Mouse (Mus musculus) kidney, embryonic 14.5 days (tissue): ENCODE measurements around the gene Casp7. TPM values are rescaled to one million over a fixed set of nuclear protein-coding genes. Genes with fewer than 3 reads are reported as not detected.

ENCODE experiments used
- ATAC-seq: fragments of 200-750 bp; cut with Nextera tagmentation; 2 replicates; pipeline ENCODE4 v1.8.0; 2017; ENCODE audit warnings: moderate number of reproducible peaks, mild to moderate bottlenecking, moderate TSS enrichment, moderate library complexity; ENCODE audit not compliant: low FRiP score, low TSS enrichment
- H3K27ac ChIP-seq: fragments of 300-500 bp; sonication (generic); 2 replicates; pipeline ENCODE4 v1.5.1; 2014; ENCODE audit warnings: low read depth, mild to moderate bottlenecking, low read length, moderate library complexity, mixed read lengths
- H3K27me3 ChIP-seq: fragments of 300-500 bp; sonication (generic); 2 replicates; pipeline ENCODE4 v1.6.1; 2014; ENCODE audit warnings: mild to moderate bottlenecking, low read length; ENCODE audit not compliant: control insufficient read depth, insufficient read depth
- H3K36me3 ChIP-seq: fragments of 300-500 bp; sonication (generic); 2 replicates; pipeline ENCODE4 v1.6.1; 2014; ENCODE audit warnings: low read length, mixed read lengths; ENCODE audit not compliant: control insufficient read depth, insufficient read depth
- H3K4me1 ChIP-seq: fragments of 300-500 bp; sonication (generic); 2 replicates; pipeline ENCODE4 v1.6.1; 2014; ENCODE audit warnings: low read length, mixed read lengths; ENCODE audit not compliant: control insufficient read depth, insufficient read depth
- H3K4me2 ChIP-seq: fragments of 300-500 bp; sonication (generic); replicated peaks from 2 replicates; pipeline ENCODE4 v1.6.1; 2014; ENCODE audit warnings: low read depth, mild to moderate bottlenecking, low read length
- H3K4me3 ChIP-seq: fragments of 300-500 bp; sonication (generic); 2 replicates; pipeline ENCODE4 v1.5.1; 2014; ENCODE audit warnings: mild to moderate bottlenecking, low read length
- H3K9ac ChIP-seq: fragments of 300-500 bp; sonication (generic); 2 replicates; pipeline ENCODE4 v1.6.1; 2014; ENCODE audit warnings: low read depth, mild to moderate bottlenecking, low read length, moderate library complexity
- H3K9me3 ChIP-seq: fragments of 300-500 bp; sonication (generic); 2 replicates; pipeline ENCODE4 v1.6.1; 2016; ENCODE audit warnings: low read length; ENCODE audit not compliant: control insufficient read depth
- WGBS: fragments of 180-500 bp; shearing (Covaris S2); extraction: QIAGEN DNeasy Blood & Tissue Kit; methylation state at CpG from one replicate; pipeline ENCODE4 v1.1.7; 2014; 5-methylcytosine and 5-hydroxymethylcytosine counted together
- polyA plus RNA-seq: library from polyadenylated mRNA; unstranded; fragments of >200 nt; fragmentation: Nextera tagmentation; extraction: Ambion mirVana; gene quantifications from 2 replicates; pipeline ENCODE4 v1.2.1, GENCODE M21; 2014

Casp7 gene
- polyA plus RNA-seq, 1 experiment from 2014 or later, result 28.3 TPM

GRCm38 (mm10) chr19:56449537-56449936 lies 52.6 kb downstream of the Casp7 start:
- Histone ChIP-seq H3K4me2 (no peak overlapping the region), H3K4me3 (no peak overlapping the region), H3K27ac (no peak overlapping the region), H3K4me1 (peaks cover 5% of the 10 kb centered on the region; the same call in 1 of the 2 replicates), H3K36me3 (no peaks in the 10 kb centered on the region), H3K9ac (no peak overlapping the region), H3K27me3 (no peaks in the 10 kb centered on the region), H3K9me3 (no peaks in the 10 kb centered on the region)
- no peak for ATAC-seq
- 90% methylated on average over 8 of the region's 8 CpGs for WGBS

GRCm38 (mm10) chr19:56450892-56451291 lies 54.0 kb downstream of the Casp7 start:
- no peaks in the 10 kb centered on the region for H3K27me3 ChIP-seq
- no peak overlapping the region for H3K4me2 ChIP-seq
- H3K27ac ChIP-seq, result no peak overlapping the region
- H3K9ac ChIP-seq, result no peak overlapping the region
- no peaks in the 10 kb centered on the region for H3K36me3 ChIP-seq
- no peak overlapping the region for H3K4me3 ChIP-seq
- H3K9me3 ChIP-seq, result no peaks in the 10 kb centered on the region
- 86% methylated on average over 5 of the region's 5 CpGs for WGBS
- peaks cover 10% of the 10 kb centered on the region; the same call in 1 of the 2 replicates for H3K4me1 ChIP-seq
- no peak for ATAC-seq

GRCm38 (mm10) chr19:56451867-56452266 lies 54.9 kb downstream of the Casp7 start:
- Histone ChIP-seq H3K4me2 (no peak overlapping the region), H3K27ac (no peak overlapping the region), H3K9me3 (no peaks in the 10 kb centered on the region), H3K27me3 (no peaks in the 10 kb centered on the region), H3K4me3 (no peak overlapping the region), H3K9ac (no peak overlapping the region), H3K4me1 (peaks cover 10% of the 10 kb centered on the region; the same call in 1 of the 2 replicates), H3K36me3 (no peaks in the 10 kb centered on the region)
- no peak for ATAC-seq
- WGBS, result 64% methylated on average over 4 of the region's 4 CpGs

- Histone ChIP-seq H3K9ac (no peak overlapping the region), H3K4me3 (no peak overlapping the region), H3K27me3 (no peaks in the 10 kb centered on the region), H3K4me1 (peaks cover 10% of the 10 kb centered on the region; the same call in 1 of the 2 replicates), H3K36me3 (no peaks in the 10 kb centered on the region), H3K27ac (no peak overlapping the region), H3K4me2 (no peak overlapping the region), H3K9me3 (no peaks in the 10 kb centered on the region)
- WGBS, result 81% methylated on average over 2 of the region's 2 CpGs
- no peak for ATAC-seq
Measured at GRCm38 (mm10) chr19:56452421-56452820, 55.5 kb downstream of the Casp7 start.

- WGBS, result 58% methylated on average over 4 of the region's 4 CpGs
- H3K9ac ChIP-seq, result no peak overlapping the region
- no peak overlapping the region for H3K27ac ChIP-seq
- H3K36me3 ChIP-seq, result no peaks in the 10 kb centered on the region
- H3K27me3 ChIP-seq, result no peaks in the 10 kb centered on the region
- no peaks in the 10 kb centered on the region for H3K9me3 ChIP-seq
- H3K4me2 ChIP-seq, result no peak overlapping the region
- H3K4me1 ChIP-seq, result peaks cover 10% of the 10 kb centered on the region; the same call in 1 of the 2 replicates
- H3K4me3 ChIP-seq, result no peak overlapping the region
- ATAC-seq, result no peak
Measured at GRCm38 (mm10) chr19:56454862-56455261, 57.9 kb downstream of the Casp7 start.

- Histone ChIP-seq H3K4me1 (peaks cover 10% of the 10 kb centered on the region; the same call in 1 of the 2 replicates), H3K36me3 (no peaks in the 10 kb centered on the region), H3K9ac (no peak overlapping the region), H3K4me3 (no peak overlapping the region), H3K9me3 (no peaks in the 10 kb centered on the region), H3K27ac (no peak overlapping the region), H3K4me2 (no peak overlapping the region), H3K27me3 (no peaks in the 10 kb centered on the region)
- no peak for ATAC-seq
- 14% methylated on average over 2 of the region's 2 CpGs for WGBS
Measured at GRCm38 (mm10) chr19:56455369-56455768, 58.4 kb downstream of the Casp7 start.

- Histone ChIP-seq H3K4me1 (0 out of 2 replicates have a peak, but pooled peaks cover 5% of the 10 kb centered on the region), H3K27ac (no peak overlapping the region), H3K9ac (no peak overlapping the region), H3K9me3 (no peaks in the 10 kb centered on the region), H3K4me2 (no peak overlapping the region), H3K4me3 (no peak overlapping the region), H3K36me3 (no peaks in the 10 kb centered on the region), H3K27me3 (no peaks in the 10 kb centered on the region)
- ATAC-seq, result no peak
- 74% methylated on average over 4 of the region's 4 CpGs for WGBS
Measured at GRCm38 (mm10) chr19:56457569-56457968, 60.6 kb downstream of the Casp7 start.

GRCm38 (mm10) chr19:56459154-56460050 lies 62.5 kb downstream of the Casp7 start:
- Histone ChIP-seq H3K4me2 (no peak overlapping the region), H3K27me3 (no peaks in the 10 kb centered on the region), H3K9ac (no peak overlapping the region), H3K4me3 (no peak overlapping the region), H3K9me3 (no peaks in the 10 kb centered on the region), H3K36me3 (no peaks in the 10 kb centered on the region), H3K4me1 (0 out of 2 replicates have a peak, but pooled peaks cover 5% of the 10 kb centered on the region), H3K27ac (no peak overlapping the region)
- no peak for ATAC-seq
- WGBS, result 82% methylated on average over 10 of the region's 10 CpGs

GRCm38 (mm10) chr19:56460241-56460640 lies 63.3 kb downstream of the Casp7 start:
- 74% methylated on average over 2 of the region's 2 CpGs for WGBS
- H3K9me3 ChIP-seq, result no peaks in the 10 kb centered on the region
- H3K4me2 ChIP-seq, result no peak overlapping the region
- H3K4me3 ChIP-seq, result no peak overlapping the region
- H3K27ac ChIP-seq, result no peak overlapping the region
- no peak for ATAC-seq
- H3K4me1 ChIP-seq, result 0 out of 2 replicates have a peak, but pooled peaks cover 3% of the 10 kb centered on the region
- no peaks in the 10 kb centered on the region for H3K27me3 ChIP-seq
- H3K9ac ChIP-seq, result no peak overlapping the region
- H3K36me3 ChIP-seq, result no peaks in the 10 kb centered on the region
